Mouse (Mus musculus) adrenal gland, postnatal 14 days (tissue): ENCODE results near the gene Pacs1. TPM values are rescaled to one million over a fixed set of nuclear protein-coding genes. Genes with fewer than 3 reads are reported as not detected.
"Not testable (repeated sequence)": the region's sequence is repeated elsewhere in the genome, so short reads cannot be mapped to it uniquely, and the experiment has no call there.

Source experiments
- DNase-seq: peaks from one replicate; pipeline ENCODE4 v3.0.0; 2021; ENCODE audit warnings: mixed read lengths
- microRNA-seq, 2 experiments: library from miRNA; unstranded; fragments of <30 nt; microRNA quantifications; one replicate each; pipeline ENCODE4 v1.2.0; 2021
- total RNA-seq: library from RNA; stranded (reverse); gene quantifications from 2 replicates; pipeline ENCODE4 v1.2.3, GENCODE M21; 2021

The Pacs1 gene
- total RNA-seq, 1 experiment from 2014 or later: 20.4 TPM

DNA sequence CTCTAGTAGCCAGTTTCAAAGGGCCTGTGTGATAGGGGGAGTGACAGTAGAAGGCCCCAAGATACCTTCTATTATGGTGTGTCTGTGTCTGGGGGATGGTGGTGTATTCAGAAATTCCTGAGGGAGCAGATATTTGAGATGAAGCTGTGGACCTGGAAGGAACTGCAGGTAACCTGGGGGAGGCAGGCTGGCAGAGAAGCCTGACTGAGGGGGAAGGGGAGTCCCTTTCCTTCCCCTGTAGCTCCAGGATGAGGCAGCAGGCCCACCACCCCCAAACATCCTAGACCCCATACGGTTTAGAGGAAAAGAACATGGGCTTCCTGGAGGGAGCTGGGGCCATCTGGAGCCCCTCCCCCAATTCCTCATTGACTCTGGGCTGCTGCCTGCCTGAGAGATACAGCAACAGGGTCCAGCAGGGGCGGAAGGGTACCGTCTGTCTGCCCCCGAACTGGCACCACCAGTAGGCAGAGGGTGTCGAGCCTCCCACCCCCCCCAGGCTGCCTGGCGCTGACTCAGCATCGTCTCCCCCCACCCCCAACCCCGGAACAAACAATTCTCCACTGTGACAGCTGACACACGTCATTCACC, 176.9 kb downstream of the Pacs1 start:
- no peak for DNase-seq

DNA sequence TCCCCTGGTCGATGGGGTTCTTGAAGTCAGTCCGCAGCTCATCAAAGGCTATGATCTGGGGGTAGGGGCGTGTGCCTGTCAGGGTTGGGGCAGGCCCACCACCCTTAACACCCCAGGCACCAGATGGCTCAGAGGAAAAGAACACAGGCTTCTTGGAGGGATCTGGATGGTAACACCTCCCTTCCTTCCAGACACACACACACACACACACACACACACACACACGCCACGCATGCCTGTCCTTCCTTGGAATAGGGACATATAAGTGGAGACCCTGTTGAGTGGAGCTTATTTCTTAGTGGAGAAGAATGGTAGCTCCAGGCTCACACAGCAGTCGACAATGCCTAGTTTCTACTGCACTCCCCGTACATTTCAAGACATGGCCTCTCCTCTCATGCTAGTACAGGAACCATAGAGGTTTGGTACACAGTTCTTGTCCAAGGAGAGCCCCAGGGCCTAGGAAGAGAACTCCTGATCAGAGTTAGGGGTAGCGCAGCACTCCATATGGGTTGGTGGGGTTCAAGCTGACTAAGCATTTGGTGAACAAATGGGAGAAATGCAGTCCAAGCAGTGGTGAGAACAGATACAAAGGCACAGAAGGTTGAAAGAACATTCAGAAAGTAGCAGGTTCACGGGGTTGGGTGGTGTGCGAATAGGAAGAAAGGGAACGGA, 178.0 kb downstream of the Pacs1 start:
- no peak for DNase-seq

DNA sequence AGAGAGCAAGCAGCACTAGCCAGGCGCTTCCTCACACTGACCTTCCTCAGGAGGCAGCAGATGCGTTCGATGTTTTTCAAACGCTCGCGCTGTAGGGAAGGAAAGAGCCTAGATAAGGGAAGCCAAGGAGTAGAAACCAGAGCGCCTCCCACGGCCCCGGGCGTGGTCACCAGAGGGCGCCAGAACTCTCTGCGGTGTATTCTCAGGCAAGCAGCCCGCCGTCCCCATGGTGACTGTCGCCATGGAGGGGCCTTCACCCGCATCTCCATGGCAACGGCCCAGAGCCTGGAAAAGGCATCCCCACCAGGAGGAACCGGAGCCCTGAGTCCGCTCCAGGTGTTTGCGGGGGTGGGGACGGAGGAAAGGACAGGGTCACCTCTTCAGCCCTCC, 178.7 kb downstream of the Pacs1 start:
- DNase-seq: peak; percentile 98

DNA sequence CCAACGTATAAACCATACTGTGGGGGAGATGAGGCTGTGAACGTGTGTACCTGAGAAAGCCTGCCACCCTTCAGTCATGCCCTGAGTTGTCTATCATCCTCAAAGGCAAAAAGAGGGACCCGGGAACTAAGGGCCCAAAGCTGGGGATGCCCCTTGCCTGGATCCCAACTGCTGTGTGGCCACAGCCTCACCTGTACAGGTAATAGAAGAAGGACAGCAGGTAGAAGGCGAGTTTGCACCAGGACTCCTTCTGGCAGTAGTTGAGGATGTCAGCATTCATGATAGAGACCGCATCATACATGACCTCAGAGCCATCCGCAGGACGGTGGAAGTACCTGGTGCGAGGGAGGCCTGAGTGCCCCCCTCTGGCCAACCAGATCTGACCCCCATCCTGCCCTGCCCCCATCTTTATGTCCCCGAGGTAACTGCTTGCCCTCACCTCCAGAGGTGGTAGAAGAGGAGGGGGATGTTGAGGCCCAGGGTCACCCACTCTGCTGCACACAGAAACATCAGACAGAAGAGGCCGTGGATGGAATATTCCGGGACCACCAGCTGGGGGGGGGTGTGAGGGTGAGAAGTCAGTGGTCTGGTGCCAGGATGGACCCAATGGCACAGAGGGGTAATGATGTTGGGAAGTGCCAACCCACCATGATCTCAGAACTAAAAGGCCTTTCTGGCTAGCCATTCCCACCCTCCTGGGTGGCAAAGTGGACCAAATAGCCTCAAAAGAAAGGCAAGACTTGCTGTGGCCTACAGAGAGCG, 179.3 kb downstream of the Pacs1 start:
- DNase-seq: no peak

DNA sequence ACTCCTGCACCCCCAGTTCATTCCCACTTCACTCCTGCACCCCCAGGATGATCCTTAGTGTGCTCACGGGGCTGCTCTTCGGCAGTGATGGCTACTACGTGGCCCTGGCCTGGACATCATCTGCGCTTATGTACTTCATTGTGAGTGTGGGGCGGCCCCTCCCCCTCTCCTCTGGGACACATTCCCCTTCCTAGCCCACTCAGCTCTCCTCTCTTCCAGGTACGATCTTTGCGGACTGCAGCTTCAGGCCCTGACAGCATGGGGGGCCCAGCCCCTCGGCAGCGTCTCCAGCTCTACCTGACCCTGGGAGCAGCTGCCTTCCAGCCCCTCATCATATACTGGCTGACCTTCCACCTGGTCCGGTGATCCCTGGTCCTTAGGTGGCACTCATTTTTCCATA, 180.8 kb downstream of the Pacs1 start:
- DNase-seq: no peak

DNA sequence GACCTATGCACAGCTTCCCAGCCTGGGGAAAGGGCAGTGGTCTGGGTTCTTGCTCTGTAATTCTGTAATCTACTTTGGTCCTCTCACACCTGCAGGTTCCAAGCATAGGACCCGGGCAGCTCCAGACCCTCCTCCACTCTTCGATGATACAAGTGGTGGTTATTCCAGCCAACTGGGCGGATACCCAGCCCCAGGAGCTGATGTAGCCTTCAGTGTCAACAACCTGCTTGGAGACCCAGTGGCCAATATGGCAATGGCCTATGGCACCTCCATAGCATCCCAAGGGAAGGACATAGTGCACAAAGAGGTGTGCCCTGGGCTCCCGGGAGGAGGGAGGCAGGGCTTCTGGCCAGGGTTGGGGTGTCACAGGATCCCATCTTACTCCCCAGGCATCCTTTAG, 183.6 kb downstream of the Pacs1 start:
- no peak for DNase-seq

DNA sequence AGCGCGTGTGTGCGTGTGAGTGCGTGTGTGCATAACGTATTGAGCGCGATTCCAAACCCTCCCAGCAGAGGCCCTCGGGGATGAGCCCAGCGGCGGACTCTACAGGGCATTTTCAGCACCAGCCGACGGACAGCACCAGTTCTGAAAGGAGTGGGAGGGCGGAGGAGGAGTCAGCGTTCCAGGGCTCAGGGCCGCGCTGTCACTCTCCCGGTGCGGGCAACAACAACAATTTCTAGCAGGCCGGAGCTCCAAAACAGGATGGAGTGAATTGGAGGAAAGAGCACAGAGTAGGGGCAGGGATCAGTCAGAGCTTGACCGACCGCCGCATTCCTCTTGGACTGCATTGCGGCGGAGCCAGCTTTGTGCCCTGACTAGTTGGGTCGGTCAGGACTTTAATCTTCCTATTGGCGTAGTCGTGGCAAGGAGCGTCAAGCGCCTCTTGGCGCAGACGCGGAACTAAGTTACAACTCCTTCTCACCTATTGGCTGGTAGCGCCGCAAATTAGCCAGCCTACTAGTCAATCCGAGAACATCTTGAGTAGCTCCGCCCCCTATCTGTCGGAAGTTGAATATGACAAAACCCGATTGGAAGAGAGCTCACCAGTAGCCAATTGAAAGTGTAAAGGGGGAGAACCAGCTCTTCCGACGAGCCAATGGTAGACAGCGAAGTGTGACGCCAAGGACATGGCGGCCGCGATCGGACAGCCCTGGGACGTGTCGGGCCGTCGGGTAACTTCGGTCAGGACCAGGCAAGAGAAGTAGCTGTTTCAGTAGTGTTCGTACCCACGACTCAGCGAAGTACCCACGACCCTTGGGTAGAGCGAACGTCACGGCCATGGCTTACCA, 184.8 kb downstream of the Pacs1 start, which contains the start of gene Yif1a:
Gene Yif1a, plus strand, starts transcription at position 655 of the 845 bp plus-strand sequence.
- peak; percentile 97 for DNase-seq

DNA sequence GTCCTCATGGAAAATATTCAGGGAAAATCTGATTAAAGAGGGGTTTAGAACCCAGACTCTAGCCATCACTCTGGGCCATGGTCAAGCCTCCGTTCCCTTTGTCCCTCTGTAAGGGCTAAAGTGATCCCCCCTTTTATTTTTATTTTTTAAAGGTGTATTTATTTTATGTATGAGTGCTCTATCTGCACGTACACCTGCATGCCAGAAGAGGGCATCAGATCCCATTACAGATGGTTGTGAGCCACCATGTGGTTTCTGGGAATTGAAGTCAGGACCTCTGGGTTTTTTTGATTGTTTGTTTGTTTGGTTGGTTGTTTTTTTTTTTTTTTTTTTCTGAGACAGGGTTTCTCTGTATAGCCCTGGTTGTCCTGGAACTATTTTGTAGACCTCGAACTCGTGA, 186.4 kb downstream of the Pacs1 start:
- DNase-seq: not testable (repeated sequence)

DNA sequence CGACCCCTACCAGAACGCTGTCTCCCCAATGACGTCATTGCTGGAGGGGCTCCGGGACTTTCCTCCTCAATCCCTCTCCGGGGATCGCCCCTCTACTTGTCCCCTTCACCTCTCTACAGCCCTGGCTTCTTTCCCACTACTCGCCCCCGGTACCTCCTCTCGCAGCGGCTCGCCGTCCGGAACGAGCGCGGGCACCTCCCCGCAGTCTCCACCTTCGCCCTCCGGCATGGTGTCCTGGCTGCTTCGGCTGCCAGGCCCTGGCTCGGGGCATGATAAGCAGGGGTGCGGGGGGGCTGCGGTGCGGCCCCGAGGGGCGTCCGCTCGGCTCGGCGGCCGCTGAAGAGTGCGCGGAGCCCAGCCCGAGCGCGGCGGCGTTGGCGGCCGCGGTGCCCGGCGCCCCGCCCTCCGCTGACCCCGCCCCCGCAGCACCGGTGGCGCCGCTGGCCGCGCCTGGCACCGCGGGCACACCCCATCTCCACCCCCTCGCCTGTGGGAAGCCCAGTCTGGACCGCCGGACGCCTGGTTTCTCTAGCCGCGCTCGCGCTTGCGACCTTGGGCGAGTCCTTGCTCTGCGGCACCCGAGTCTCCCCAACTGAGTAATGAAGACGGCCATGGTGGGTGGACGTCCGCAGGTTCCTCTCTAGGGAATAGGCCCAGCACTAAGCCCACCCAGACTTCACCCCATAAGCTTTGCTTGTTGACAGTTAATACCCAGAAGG, 187.6 kb downstream of the Pacs1 start, which contains the start of gene Tmem151a:
Gene Tmem151a, minus strand, starts transcription at position 387 of the 719 bp plus-strand sequence.
- peak; percentile 73 for DNase-seq

DNA sequence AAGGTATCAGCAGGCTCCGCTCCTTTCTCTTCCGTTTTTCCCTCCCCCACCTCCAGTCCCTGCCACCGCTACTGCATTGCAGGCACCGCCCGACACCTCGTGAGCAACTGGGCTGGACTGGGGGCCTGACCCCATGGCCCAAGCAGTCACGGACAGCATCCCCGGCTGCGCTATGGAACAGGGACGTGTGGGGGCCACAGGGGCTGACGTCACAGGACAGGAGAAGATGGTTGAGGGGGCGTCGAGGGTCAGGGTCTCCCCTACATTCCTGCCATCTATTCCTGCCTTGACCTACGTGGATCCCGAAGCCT, 188.1 kb downstream of the Pacs1 start:
- DNase-seq: no peak

DNA sequence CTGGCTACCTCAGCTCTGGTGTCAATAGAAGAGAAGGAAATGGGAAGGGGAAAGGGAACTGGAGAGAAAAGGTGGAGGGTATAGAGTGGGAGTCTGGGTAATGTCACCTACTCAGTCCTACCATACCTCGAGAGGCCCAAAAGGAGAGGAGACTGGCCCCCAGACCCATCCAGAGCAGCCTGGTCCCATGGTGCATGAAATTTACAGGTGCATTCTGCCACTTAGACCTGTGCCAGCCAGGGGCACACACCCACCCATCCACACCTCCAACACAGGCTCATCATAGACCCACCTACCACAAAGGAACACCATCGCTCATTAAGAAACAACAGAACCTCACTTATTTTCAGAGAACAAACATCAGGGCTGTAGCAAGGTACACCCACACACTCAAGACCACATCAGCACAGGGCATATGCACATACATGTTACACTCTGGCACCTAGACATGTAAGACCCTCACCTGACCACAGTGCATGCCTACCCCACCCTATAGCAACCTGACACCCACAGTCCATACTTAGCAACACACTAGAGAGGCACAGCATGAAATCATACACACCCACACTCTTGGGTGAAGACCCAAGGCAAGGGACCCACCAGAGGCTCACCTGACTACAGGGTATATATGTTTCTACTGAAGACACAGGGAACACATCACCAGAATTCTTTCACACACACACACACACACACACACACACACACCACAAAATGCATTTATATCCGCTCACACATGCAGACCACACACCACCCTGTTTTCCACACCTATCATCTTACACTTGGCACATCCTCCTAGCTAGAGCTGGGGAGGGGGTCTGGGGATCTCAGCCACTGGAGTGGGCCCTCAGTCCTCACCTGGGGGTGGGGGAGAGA, 188.7 kb downstream of the Pacs1 start:
- DNase-seq: no peak

Small RNA genes lying within 50 kb of the gene (microRNA-seq; reads per million reads assigned to microRNA genes)
- 0 reads per million in 2 experiments for gene Gm27468

Other genes with a start within 250 kb of the Pacs1 start
- 2.3 and 4.4 TPM in 2 replicates for gene Slc29a2, start 249.3 kb downstream of the Pacs1 start, total RNA-seq
- 28.2 and 29.4 TPM in 2 replicates for gene B4gat1, start 234.3 kb downstream of the Pacs1 start, total RNA-seq
- 0.56 and 1.5 TPM in 2 replicates for gene AC124502.3, start 234.2 kb downstream of the Pacs1 start, total RNA-seq
- 23.9 and 26.3 TPM in 2 replicates for gene Brms1, start 231.8 kb downstream of the Pacs1 start, total RNA-seq
- gene Rin1, start 222.6 kb downstream of the Pacs1 start, total RNA-seq: 3.0 and 3.9 TPM in 2 replicates
- gene Cd248, start 205.0 kb downstream of the Pacs1 start, total RNA-seq: 17.3 and 21.0 TPM in 2 replicates
- 2.0 and 2.5 TPM in 2 replicates for gene Tmem151a, start 187.6 kb downstream of the Pacs1 start, total RNA-seq
- 80.4 and 84.7 TPM in 2 replicates for gene Yif1a, start 184.6 kb downstream of the Pacs1 start, total RNA-seq
- 3.1 and 3.9 TPM in 2 replicates for gene Cnih2, start 174.6 kb downstream of the Pacs1 start, total RNA-seq
- 166 and 167 TPM in 2 replicates for gene Rab1b, start 166.0 kb downstream of the Pacs1 start, total RNA-seq
- 34.9 and 37.7 TPM in 2 replicates for gene Klc2, start 154.6 kb downstream of the Pacs1 start, total RNA-seq
- gene Sf3b2, start 22.3 kb upstream of the Pacs1 start, total RNA-seq: 167 and 170 TPM in 2 replicates
- gene Gal3st3, start 25.2 kb upstream of the Pacs1 start, total RNA-seq: 0.22 and 0.49 TPM in 2 replicates
- gene Catsper1, start 62.6 kb upstream of the Pacs1 start, total RNA-seq: not detected in 2 replicates
- gene Cst6, start 76.5 kb upstream of the Pacs1 start, total RNA-seq: 1.3 and 2.8 TPM in 2 replicates
- 29.0 and 29.9 TPM in 2 replicates for gene Eif1ad, start 93.6 kb upstream of the Pacs1 start, total RNA-seq
- gene Banf1, start 94.0 kb upstream of the Pacs1 start, total RNA-seq: 144 and 153 TPM in 2 replicates
- gene Sart1, start 115.6 kb upstream of the Pacs1 start, total RNA-seq: 73.0 and 75.7 TPM in 2 replicates
- not detected in 2 replicates for gene Tsga10ip, start 129.4 kb upstream of the Pacs1 start, total RNA-seq
- gene Drap1, start 151.9 kb upstream of the Pacs1 start, total RNA-seq: 210 and 236 TPM in 2 replicates
- 36.8 and 45.1 TPM in 2 replicates for gene AI837181, start 152.0 kb upstream of the Pacs1 start, total RNA-seq
- gene Fosl1, start 174.4 kb upstream of the Pacs1 start, total RNA-seq: 0.98 and 1.1 TPM in 2 replicates
- 8.8 and 11.2 TPM in 2 replicates for gene Ccdc85b, start 184.8 kb upstream of the Pacs1 start, total RNA-seq
- 70.8 and 92.6 TPM in 2 replicates for gene Fibp, start 187.5 kb upstream of the Pacs1 start, total RNA-seq
- 0.85 and 4.2 TPM in 2 replicates for gene Ctsw, start 195.4 kb upstream of the Pacs1 start, total RNA-seq
- 42.5 and 45.9 TPM in 2 replicates for gene Efemp2, start 200.8 kb upstream of the Pacs1 start, total RNA-seq
- gene Mus81, start 215.3 kb upstream of the Pacs1 start, total RNA-seq: 22.3 and 28.6 TPM in 2 replicates
- gene Cfl1, start 217.3 kb upstream of the Pacs1 start, total RNA-seq: 640 and 706 TPM in 2 replicates
- gene 1700020D05Rik, start 230.7 kb upstream of the Pacs1 start, total RNA-seq: 1.0 and 2.2 TPM in 2 replicates
- 10.4 and 11.8 TPM in 2 replicates for gene Snx32, start 237.4 kb upstream of the Pacs1 start, total RNA-seq